Mouse (Mus musculus) monocyte, adult 59 days (primary cell): Measurements from ENCODE around the gene Psmb9. TPM values are rescaled to one million over a fixed set of nuclear protein-coding genes. Genes with fewer than 3 reads are reported as not detected.

Experiments
- total RNA-seq, 2 experiments: library from RNA; stranded (reverse); gene quantifications; one replicate each; pipeline ENCODE4 v1.2.4; 2023

The Psmb9 gene
- total RNA-seq: 100 to 1,000 TPM in 1 of 2 experiments, 10 to 100 TPM in 1; 88.7 to 100 TPM

DNA sequence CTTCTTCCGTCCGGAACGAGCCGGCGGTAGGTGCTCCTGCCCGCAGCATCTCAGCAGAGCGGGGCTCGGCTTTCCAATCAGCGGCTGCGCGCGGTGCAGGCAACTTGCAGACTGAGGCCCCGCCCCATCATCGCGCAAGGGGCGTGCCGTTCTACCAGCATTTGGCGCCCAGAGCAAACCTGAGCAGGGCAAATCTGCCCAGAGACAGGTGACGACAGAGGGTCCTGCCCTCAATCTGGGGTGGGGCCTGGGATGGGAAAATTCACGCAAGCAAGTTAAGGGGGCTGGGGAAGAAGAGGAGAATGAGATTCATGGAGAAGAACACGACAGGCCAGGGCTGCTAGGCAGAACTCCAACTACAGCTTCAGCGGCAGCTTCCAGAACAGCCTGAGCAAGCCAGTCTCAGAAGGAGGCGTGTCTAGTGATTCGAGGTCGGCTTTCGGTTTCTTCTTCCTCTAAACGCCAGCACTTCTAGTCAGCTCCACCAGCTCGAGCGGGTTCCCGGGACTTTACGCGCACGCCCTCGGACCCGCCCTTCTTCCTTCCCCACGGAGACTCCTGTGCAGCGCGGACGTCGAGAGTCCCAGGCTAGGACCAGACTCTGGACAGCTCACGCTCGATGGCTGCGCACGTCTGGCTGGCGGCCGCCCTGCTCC, at the start of gene Psmb9, which contains the start of gene Tap1:
TSS of gene Psmb9 (minus strand) at position 504 of the 656 bp plus-strand sequence.
TSS of gene Tap1 (plus strand) at position 293 of the 656 bp plus-strand sequence.

DNA sequence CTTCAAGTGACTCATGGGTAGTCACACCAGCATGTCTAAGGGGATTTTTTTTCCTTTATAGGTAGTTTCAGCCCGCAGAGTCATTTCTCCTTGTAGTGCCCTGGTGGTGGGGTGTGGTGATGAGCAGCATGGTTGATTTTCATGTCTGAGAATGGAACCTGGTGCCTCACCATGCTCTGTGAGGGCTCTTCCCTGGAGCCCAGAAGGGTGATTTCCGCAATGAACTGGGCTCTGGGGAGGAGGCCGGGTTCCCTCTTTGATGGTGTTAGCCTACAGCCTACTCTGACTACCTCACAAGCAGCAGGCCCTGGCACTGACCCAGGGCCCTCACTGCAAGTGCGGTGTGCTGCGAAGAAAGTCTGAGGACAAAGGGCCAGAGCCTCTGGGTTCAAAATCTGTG, 15.9 kb upstream of the Psmb9 start, which contains the start of gene Tap2:
TSS of gene Tap2 (plus strand) at position 84 of the 400 bp plus-strand sequence.

DNA sequence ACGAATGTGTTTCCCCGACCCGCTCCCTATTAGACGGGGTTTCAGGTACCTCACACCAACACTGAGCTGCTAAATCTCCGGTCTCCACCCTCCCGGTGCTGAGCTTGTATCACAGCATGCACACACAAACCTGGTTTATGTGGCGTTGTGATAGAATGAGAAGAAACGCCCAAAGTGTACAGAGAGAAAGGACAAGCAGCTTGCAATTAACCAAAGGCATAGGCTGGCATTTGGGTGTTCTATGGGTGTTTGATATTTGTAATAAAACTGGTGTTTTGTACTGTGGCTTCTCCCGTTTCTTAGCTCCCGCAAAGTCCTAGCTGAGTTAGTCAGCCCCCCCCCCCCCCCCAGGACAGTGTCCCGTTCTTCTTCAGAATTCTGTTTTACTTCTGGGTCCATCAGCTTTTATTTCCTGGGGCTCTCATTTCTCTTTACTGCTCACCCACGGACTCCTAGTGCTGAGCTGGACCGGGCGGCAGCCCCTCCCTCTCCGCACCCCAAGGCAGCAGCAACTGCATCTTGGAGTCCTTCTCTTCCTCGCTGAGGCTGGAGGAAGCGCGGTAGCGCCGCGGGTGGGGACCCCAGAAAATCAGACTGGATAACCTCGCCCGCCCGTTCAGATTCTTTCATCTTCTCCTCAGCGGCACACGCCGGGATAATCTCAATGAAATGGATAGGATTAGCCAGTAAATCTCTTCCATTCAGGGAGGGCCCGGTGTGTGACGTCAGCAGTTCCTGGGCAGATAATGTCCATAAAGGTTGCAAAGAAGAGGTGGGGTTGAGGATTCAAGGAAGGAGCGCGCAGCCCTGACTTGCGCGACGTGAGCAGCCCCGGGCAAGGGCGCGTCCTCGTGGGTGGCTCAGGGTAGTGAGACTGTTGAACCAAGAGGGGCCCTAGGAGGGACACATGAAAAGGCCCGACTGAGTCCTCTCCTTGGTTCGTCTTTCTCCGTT, 9.7 kb upstream of the Psmb9 start, which contains the start of gene Psmb8:
TSS of gene Psmb8 (plus strand) at position 781 of the 954 bp plus-strand sequence.

DNA sequence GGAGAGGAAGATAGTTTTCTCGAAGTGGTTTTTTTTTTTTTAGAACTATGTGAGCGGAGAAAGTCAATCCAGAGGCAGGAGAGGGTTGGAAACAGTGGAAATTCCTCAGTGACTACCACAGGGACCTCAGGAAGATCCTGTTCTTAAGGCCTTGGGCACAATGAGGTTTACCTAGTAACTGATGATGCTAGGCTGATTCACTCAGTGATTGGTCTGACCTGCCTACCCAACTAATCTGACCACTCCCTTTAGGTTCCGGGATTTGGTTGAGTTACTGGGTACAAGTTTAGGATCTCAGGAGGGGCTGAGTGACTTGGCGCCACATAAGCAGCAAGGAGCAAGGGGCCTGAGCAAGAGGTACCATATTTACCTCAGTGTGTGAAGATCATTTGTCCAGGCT, 34.6 kb downstream of the Psmb9 start, which contains the start of gene H2-DMb1:
TSS of gene H2-DMb1 (plus strand) at position 150 of the 400 bp plus-strand sequence.

DNA sequence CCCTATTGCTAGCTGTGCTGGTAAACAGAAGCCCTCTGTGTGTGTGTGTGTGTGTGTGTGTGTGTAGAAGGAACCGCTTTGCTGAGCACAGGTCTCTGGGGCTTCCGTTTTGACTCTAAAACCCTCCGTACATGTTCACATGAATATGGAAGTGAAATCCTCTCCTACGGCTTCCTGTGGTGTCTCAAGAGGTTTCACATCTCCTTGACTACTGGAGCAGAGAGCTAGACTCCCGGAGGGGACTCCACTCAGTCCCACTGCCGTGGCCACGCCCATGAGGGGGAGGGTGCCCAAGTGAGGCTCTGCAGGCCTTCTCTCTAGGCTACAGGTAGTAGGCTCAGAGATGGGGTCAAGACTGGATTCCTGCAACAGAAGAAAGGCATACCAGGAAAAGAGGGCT, 44.5 kb downstream of the Psmb9 start, which contains the start of gene H2-DMb2:
TSS of gene H2-DMb2 (plus strand) at position 275 of the 400 bp plus-strand sequence.

Other genes with a start within 250 kb of the Psmb9 start
- gene Pfdn6, start 247.4 kb downstream of the Psmb9 start, total RNA-seq: 10 to 100 TPM; 51.6 to 71.3 TPM
- 10 to 100 TPM; 30.5 to 34.8 TPM for gene Wdr46, start 247.1 kb downstream of the Psmb9 start, total RNA-seq
- 10 to 100 TPM; 14.7 to 17.3 TPM for gene B3galt4, start 236.3 kb downstream of the Psmb9 start, total RNA-seq
- gene Vps52, start 232.0 kb downstream of the Psmb9 start, total RNA-seq: 10 to 100 TPM; 48.0 to 57.5 TPM
- 100 to 1,000 TPM; 791 to 877 TPM for gene Rps18, start 231.8 kb downstream of the Psmb9 start, total RNA-seq
- gene H2-K1, start 187.4 kb downstream of the Psmb9 start, total RNA-seq: 1,000 to 10,000 TPM; 3,154 to 3,159 TPM
- 10 to 100 TPM; 31.1 to 31.8 TPM for gene Ring1, start 163.1 kb downstream of the Psmb9 start, total RNA-seq
- 10 to 100 TPM; 58.7 to 60.7 TPM for gene H2-Ke6, start 159.7 kb downstream of the Psmb9 start, total RNA-seq
- 100 to 1,000 TPM; 102 to 104 TPM for gene Slc39a7, start 156.1 kb downstream of the Psmb9 start, total RNA-seq
- 100 to 1,000 TPM; 100 to 103 TPM for gene Rxrb, start 156.0 kb downstream of the Psmb9 start, total RNA-seq
- gene Col11a2, start 148.3 kb downstream of the Psmb9 start, total RNA-seq: 1 to 10 TPM; 3.1 to 6.2 TPM
- gene H2-Oa, start 95.4 kb downstream of the Psmb9 start, total RNA-seq: 10 to 100 TPM; 12.2 to 18.9 TPM
- 100 to 1,000 TPM; 345 to 355 TPM for gene H2-DMa, start 68.2 kb downstream of the Psmb9 start, total RNA-seq
- 100 to 1,000 TPM; 367 to 380 TPM for gene Brd2, start 65.1 kb downstream of the Psmb9 start, total RNA-seq
- gene H2-DMb2, start 44.5 kb downstream of the Psmb9 start, total RNA-seq: 10 to 100 TPM; 88.6 to 96.9 TPM
- 100 to 1,000 TPM; 301 to 308 TPM for gene H2-DMb1, start 34.7 kb downstream of the Psmb9 start, total RNA-seq
- gene Tap1, start 211 bp downstream of the Psmb9 start, total RNA-seq: 10 to 100 TPM; 93.6 to 93.9 TPM
- 100 to 1,000 TPM; 199 to 211 TPM for gene Psmb8, start 10.0 kb upstream of the Psmb9 start, total RNA-seq
- 10 to 100 TPM; 71.7 to 73.7 TPM for gene Tap2, start 15.8 kb upstream of the Psmb9 start, total RNA-seq
- 10 to 100 TPM; 17.9 to 22.0 TPM for gene H2-Ob, start 51.1 kb upstream of the Psmb9 start, total RNA-seq
- gene H2-Ab1, start 69.9 kb upstream of the Psmb9 start, total RNA-seq: 1,000 to 10,000 TPM; 2,645 to 2,891 TPM
- 1,000 to 10,000 TPM; 2,348 to 2,964 TPM for gene H2-Aa, start 100.1 kb upstream of the Psmb9 start, total RNA-seq
- 1,000 to 10,000 TPM; 1,510 to 1,965 TPM for gene H2-Eb1, start 118.1 kb upstream of the Psmb9 start, total RNA-seq
- gene H2-Eb2, start 137.9 kb upstream of the Psmb9 start, total RNA-seq: 1 to 10 TPM; 2.3 TPM
- 1 to 10 TPM; 3.3 to 3.8 TPM for gene Btnl2, start 167.1 kb upstream of the Psmb9 start, total RNA-seq
- gene Btnl1, start 189.4 kb upstream of the Psmb9 start, total RNA-seq: under 1 TPM; 0.45 to 0.58 TPM
- gene BC051142, start 211.1 kb upstream of the Psmb9 start, total RNA-seq: 1 to 10 TPM in 1 of 2 experiments, not detected in 1; 1.3 TPM